Mouse (Mus musculus): Measurements from ENCODE around the gene Il1rapl2. TPM values are rescaled to one million over a fixed set of nuclear protein-coding genes. Genes with fewer than 3 reads are reported as not detected.
"Not testable (repeated sequence)": the region's sequence is repeated elsewhere in the genome, so short reads cannot be mapped to it uniquely, and the experiment has no call there.

Il1rapl2 gene
- polyA plus RNA-seq, 1 experiment from 2014 or later = 0.26 TPM

DNA sequence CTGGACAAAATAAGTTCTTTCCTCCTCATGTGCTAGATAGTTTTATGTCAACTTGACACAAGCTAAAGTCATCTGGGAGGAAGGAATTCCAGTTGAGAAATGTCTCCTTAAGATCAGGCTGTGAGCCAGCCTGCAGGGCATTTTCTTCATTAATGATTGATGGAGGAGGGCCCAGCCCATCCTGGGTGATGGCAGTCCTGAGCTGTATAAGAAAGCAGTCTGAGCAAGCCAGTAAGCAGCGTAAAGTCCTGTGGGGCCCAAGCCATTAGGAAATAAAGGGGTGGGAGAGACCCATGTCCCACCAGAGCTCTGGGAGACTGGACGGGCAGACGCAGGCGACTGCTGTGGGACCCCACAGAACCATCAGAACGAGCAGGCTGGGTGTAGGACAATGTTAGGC lies 400.9 kb downstream of the Il1rapl2 start:
- Histone ChIP-seq H3K4me2 (no peak overlapping the region), H3K4me1 (ENCODE audit: control insufficient read depth, insufficient read depth, low read length) (no peaks in the 10 kb centered on the region), H3K27me3 (ENCODE audit: control insufficient read depth, insufficient read depth, low read length) (no peaks in the 10 kb centered on the region), H3K27ac (ENCODE audit: low read depth, low read length) (no peak overlapping the region), H3K9me3 (replicated peaks; ENCODE audit: control insufficient read depth, low read length) (no peaks in the 10 kb centered on the region), H3K4me3 (ENCODE audit: low read depth, low read length) (no peak overlapping the region), H3K9ac (ENCODE audit: low read depth, low read length) (no peak overlapping the region), H3K36me3 (ENCODE audit: control insufficient read depth, insufficient read depth, low read length) (no peaks in the 10 kb centered on the region)
- ATAC-seq (replicated peaks; ENCODE audit: insufficient number of reproducible peaks, low FRiP score, low TSS enrichment) = no peak
- WGBS (ENCODE audit: insufficient replicate concordance) = 78% methylated on average over 5 of the region's 5 CpGs

- Histone ChIP-seq H3K4me1 (ENCODE audit: control insufficient read depth, insufficient read depth, low read length) (no peaks in the 10 kb centered on the region), H3K27me3 (ENCODE audit: control insufficient read depth, insufficient read depth, low read length) (no peaks in the 10 kb centered on the region), H3K9me3 (replicated peaks; ENCODE audit: control insufficient read depth, low read length) (no peaks in the 10 kb centered on the region), H3K4me3 (ENCODE audit: low read depth, low read length) (no peak overlapping the region), H3K4me2 (no peak overlapping the region), H3K9ac (ENCODE audit: low read depth, low read length) (no peak overlapping the region), H3K36me3 (ENCODE audit: control insufficient read depth, insufficient read depth, low read length) (no peaks in the 10 kb centered on the region), H3K27ac (ENCODE audit: low read depth, low read length) (no peak overlapping the region)
- no peak for ATAC-seq (replicated peaks; ENCODE audit: insufficient number of reproducible peaks, low FRiP score, low TSS enrichment)
- WGBS (ENCODE audit: insufficient replicate concordance) = 79% methylated on average over 3 of the region's 3 CpGs
These were observed 472.7 kb downstream of the Il1rapl2 start for GRCm38 (mm10) chrX:138043113-138043512.

GRCm38 (mm10) chrX:138103954-138104353 lies 533.5 kb downstream of the Il1rapl2 start:
- H3K9me3 ChIP-seq (replicated peaks; ENCODE audit: control insufficient read depth, low read length) = no peaks in the 10 kb centered on the region
- no peak overlapping the region for H3K4me2 ChIP-seq
- no peaks in the 10 kb centered on the region for H3K27me3 ChIP-seq (ENCODE audit: control insufficient read depth, insufficient read depth, low read length)
- ATAC-seq (replicated peaks; ENCODE audit: insufficient number of reproducible peaks, low FRiP score, low TSS enrichment) = no peak
- H3K27ac ChIP-seq (ENCODE audit: low read depth, low read length) = no peak overlapping the region
- no peak overlapping the region for H3K9ac ChIP-seq (ENCODE audit: low read depth, low read length)
- WGBS (ENCODE audit: insufficient replicate concordance) = 59% methylated on average over 6 of the region's 6 CpGs
- no peak overlapping the region for H3K4me3 ChIP-seq (ENCODE audit: low read depth, low read length)
- H3K4me1 ChIP-seq (ENCODE audit: control insufficient read depth, insufficient read depth, low read length) = no peaks in the 10 kb centered on the region
- no peaks in the 10 kb centered on the region for H3K36me3 ChIP-seq (ENCODE audit: control insufficient read depth, insufficient read depth, low read length)

DNA sequence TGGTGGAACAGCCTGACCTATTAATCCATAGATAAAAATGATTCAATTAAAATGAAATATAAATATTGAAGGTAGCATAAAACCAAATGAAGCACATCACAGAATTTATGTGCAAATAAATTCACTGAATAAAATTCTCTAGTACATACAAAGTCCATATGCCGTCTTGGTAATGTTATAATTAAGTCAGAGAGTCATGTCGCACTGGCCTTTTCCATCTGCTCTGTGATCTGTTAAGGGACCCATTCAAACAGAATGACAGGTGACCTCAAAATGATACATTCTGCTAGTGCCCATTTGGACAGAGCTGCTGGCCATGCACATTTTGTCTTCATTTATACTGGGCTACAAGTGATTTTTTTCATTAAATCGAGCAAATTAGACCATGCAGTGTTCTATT lies 534.3 kb downstream of the Il1rapl2 start:
- Histone ChIP-seq H3K36me3 (ENCODE audit: control insufficient read depth, insufficient read depth, low read length) (no peaks in the 10 kb centered on the region), H3K9ac (ENCODE audit: low read depth, low read length) (no peak overlapping the region), H3K27ac (ENCODE audit: low read depth, low read length) (no peak overlapping the region), H3K4me1 (ENCODE audit: control insufficient read depth, insufficient read depth, low read length) (no peaks in the 10 kb centered on the region), H3K27me3 (ENCODE audit: control insufficient read depth, insufficient read depth, low read length) (no peaks in the 10 kb centered on the region), H3K4me3 (ENCODE audit: low read depth, low read length) (no peak overlapping the region), H3K9me3 (replicated peaks; ENCODE audit: control insufficient read depth, low read length) (no peaks in the 10 kb centered on the region), H3K4me2 (no peak overlapping the region)
- ATAC-seq (replicated peaks; ENCODE audit: insufficient number of reproducible peaks, low FRiP score, low TSS enrichment) = no peak
- 69% methylated on average over 3 of the region's 3 CpGs for WGBS (ENCODE audit: insufficient replicate concordance)

- H3K27me3 ChIP-seq (ENCODE audit: control insufficient read depth, insufficient read depth, low read length) = no peaks in the 10 kb centered on the region
- ATAC-seq (replicated peaks; ENCODE audit: insufficient number of reproducible peaks, low FRiP score, low TSS enrichment) = no peak
- H3K36me3 ChIP-seq (ENCODE audit: control insufficient read depth, insufficient read depth, low read length) = no peaks in the 10 kb centered on the region
- no peak overlapping the region for H3K27ac ChIP-seq (ENCODE audit: low read depth, low read length)
- no peaks in the 10 kb centered on the region for H3K9me3 ChIP-seq (replicated peaks; ENCODE audit: control insufficient read depth, low read length)
- WGBS (ENCODE audit: insufficient replicate concordance) = 10% methylated on average over 3 of the region's 3 CpGs
- H3K4me3 ChIP-seq (ENCODE audit: low read depth, low read length) = no peak overlapping the region
- no peaks in the 10 kb centered on the region for H3K4me1 ChIP-seq (ENCODE audit: control insufficient read depth, insufficient read depth, low read length)
- H3K9ac ChIP-seq (ENCODE audit: low read depth, low read length) = no peak overlapping the region
- no peak overlapping the region for H3K4me2 ChIP-seq
These were observed 599.7 kb downstream of the Il1rapl2 start for GRCm38 (mm10) chrX:138170146-138170545.

DNA sequence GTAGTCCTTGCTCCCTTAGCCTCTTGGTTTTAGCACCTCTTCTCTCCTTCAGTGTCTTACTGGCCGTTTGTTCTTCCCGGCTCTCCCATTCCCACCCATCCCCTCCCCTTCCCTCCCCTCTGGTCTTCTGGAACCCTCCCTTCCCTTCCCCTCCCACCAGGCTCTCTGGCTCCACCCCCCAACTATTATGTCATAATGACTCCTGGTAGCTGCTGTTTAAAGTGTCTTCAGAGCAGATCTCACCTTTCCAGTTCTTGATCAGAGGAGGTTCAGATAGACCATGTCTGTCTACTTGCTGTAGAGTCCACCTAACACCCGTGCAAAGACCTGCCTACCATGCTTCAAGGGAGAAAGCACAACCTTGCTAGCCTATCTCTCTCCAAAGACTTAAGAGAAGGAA lies 639.1 kb downstream of the Il1rapl2 start, which contains the start of gene Tex13a:
TSS of gene Tex13a (minus strand) at position 101 of the 400 bp plus-strand sequence.
- H3K36me3 ChIP-seq (ENCODE audit: control insufficient read depth, insufficient read depth, low read length) = no peaks in the 10 kb centered on the region
- no peak within 1 kb of the TSS for H3K4me3 ChIP-seq (ENCODE audit: low read depth, low read length)
- no peak within 1 kb of the TSS for H3K27ac ChIP-seq (ENCODE audit: low read depth, low read length)
- WGBS (ENCODE audit: insufficient replicate concordance) = 69% methylated on average over 3 of the region's 3 CpGs
- no peak within 1 kb of the TSS for H3K9ac ChIP-seq (ENCODE audit: low read depth, low read length)
- no peaks in the 10 kb centered on the region for H3K27me3 ChIP-seq (ENCODE audit: control insufficient read depth, insufficient read depth, low read length)
- no peaks in the 10 kb centered on the region for H3K4me1 ChIP-seq (ENCODE audit: control insufficient read depth, insufficient read depth, low read length)
- H3K4me2 ChIP-seq = no peak within 1 kb of the TSS
- ATAC-seq (replicated peaks; ENCODE audit: insufficient number of reproducible peaks, low FRiP score, low TSS enrichment) = no peak
- no peaks in the 10 kb centered on the region for H3K9me3 ChIP-seq (replicated peaks; ENCODE audit: control insufficient read depth, low read length)

GRCm38 (mm10) chrX:138234626-138235025 lies 664.2 kb downstream of the Il1rapl2 start:
- Histone ChIP-seq H3K4me3 (ENCODE audit: low read depth, low read length) (no peak overlapping the region), H3K27me3 (ENCODE audit: control insufficient read depth, insufficient read depth, low read length) (no peaks in the 10 kb centered on the region), H3K4me2 (no peak overlapping the region), H3K9ac (ENCODE audit: low read depth, low read length) (no peak overlapping the region), H3K4me1 (ENCODE audit: control insufficient read depth, insufficient read depth, low read length) (no peaks in the 10 kb centered on the region), H3K36me3 (ENCODE audit: control insufficient read depth, insufficient read depth, low read length) (no peaks in the 10 kb centered on the region), H3K27ac (ENCODE audit: low read depth, low read length) (no peak overlapping the region), H3K9me3 (replicated peaks; ENCODE audit: control insufficient read depth, low read length) (no peaks in the 10 kb centered on the region)
- no peak for ATAC-seq (replicated peaks; ENCODE audit: insufficient number of reproducible peaks, low FRiP score, low TSS enrichment)
- 68% methylated on average over 4 of the region's 4 CpGs for WGBS (ENCODE audit: insufficient replicate concordance)

DNA sequence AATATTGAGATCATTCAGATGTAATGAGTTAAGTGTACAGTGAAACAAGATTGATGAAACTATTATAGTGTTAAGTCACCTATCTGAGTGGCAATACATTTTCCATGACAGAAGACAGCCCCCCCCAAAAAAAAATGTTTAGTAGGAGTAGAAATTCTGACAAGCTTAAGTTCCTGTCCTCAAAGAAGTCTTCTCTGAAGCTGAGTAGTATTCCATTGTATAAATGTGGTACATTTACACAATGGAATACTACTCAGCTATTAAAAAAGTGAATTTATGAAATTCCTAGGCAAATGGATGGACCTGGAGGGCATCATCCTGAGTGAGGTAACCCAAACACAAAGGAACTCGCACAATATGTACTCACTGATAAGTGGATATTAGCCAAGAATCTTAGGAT lies 778.3 kb downstream of the Il1rapl2 start:
- H3K4me3 ChIP-seq (ENCODE audit: low read depth, low read length); H3K9me3 ChIP-seq (replicated peaks; ENCODE audit: control insufficient read depth, low read length); H3K4me1 ChIP-seq (ENCODE audit: control insufficient read depth, insufficient read depth, low read length); H3K27ac ChIP-seq (ENCODE audit: low read depth, low read length); H3K4me2 ChIP-seq; H3K9ac ChIP-seq (ENCODE audit: low read depth, low read length); H3K27me3 ChIP-seq (ENCODE audit: control insufficient read depth, insufficient read depth, low read length); H3K36me3 ChIP-seq (ENCODE audit: control insufficient read depth, insufficient read depth, low read length); ATAC-seq (replicated peaks; ENCODE audit: insufficient number of reproducible peaks, low FRiP score, low TSS enrichment): not testable (repeated sequence)
- 62% methylated on average over 1 of the region's 1 CpGs for WGBS (ENCODE audit: insufficient replicate concordance)

DNA sequence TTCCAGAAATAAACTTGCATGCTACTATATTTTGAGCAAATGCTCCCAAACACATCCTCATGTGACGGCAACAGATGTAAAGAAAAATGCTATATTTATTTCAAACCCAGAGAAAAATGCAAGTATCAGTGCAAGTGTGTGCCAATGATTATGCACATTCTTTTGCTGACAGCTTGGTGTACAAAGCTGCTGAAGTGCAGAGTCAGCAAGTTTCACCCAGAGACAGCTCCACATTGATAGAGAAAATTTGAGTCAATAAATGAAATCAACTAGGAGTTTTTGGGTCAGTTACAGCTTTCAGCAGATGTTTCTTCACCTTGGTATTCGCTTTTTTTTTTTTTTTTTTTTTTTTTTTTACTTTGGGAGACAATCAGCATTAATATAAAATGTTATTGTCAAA lies 863.4 kb downstream of the Il1rapl2 start:
- no peak for ATAC-seq (replicated peaks; ENCODE audit: insufficient number of reproducible peaks, low FRiP score, low TSS enrichment)
- no peaks in the 10 kb centered on the region for H3K9me3 ChIP-seq (replicated peaks; ENCODE audit: control insufficient read depth, low read length)
- 51% methylated on average over 2 of the region's 2 CpGs for WGBS (ENCODE audit: insufficient replicate concordance)

More for the DNA sequence above, 863.4 kb downstream of the Il1rapl2 start:
- no peaks in the 10 kb centered on the region for H3K27me3 ChIP-seq (ENCODE audit: control insufficient read depth, insufficient read depth, low read length)
- no peaks in the 10 kb centered on the region for H3K4me1 ChIP-seq (ENCODE audit: control insufficient read depth, insufficient read depth, low read length)
- H3K4me3 ChIP-seq (ENCODE audit: low read depth, low read length) = no peak overlapping the region
- no peak overlapping the region for H3K9ac ChIP-seq (ENCODE audit: low read depth, low read length)
- no peaks in the 10 kb centered on the region for H3K36me3 ChIP-seq (ENCODE audit: control insufficient read depth, insufficient read depth, low read length)
- H3K27ac ChIP-seq (ENCODE audit: low read depth, low read length) = no peak overlapping the region
- no peak overlapping the region for H3K4me2 ChIP-seq
